Mouse (Mus musculus) myocyte (in vitro differentiated cells): ENCODE measurements around the gene Ssbp2.

Experiments
- CEBPB ChIP-seq: IDR thresholded peaks from 2 replicates; pipeline ENCODE4 v1.6.1; 2011; ENCODE audit warnings: mild to moderate bottlenecking, moderate library complexity; ENCODE audit not compliant: poor library complexity, insufficient read depth, severe bottlenecking
- E2F4 ChIP-seq: IDR thresholded peaks from one replicate; pipeline ENCODE4 v1.6.1; 2011; ENCODE audit warnings: mild to moderate bottlenecking, control low read depth, moderate library complexity; ENCODE audit not compliant: insufficient read depth
- MAX ChIP-seq: IDR thresholded peaks from one replicate; pipeline ENCODE4 v1.6.1; 2011; ENCODE audit warnings: low read depth, mild to moderate bottlenecking, control low read depth
- MYOD1 ChIP-seq, 3 experiments: IDR thresholded peaks; one replicate each; pipeline ENCODE4 v1.6.1; 2011; ENCODE audit warnings: control low read depth in 2 of 3, low read depth in 2 of 3, mild to moderate bottlenecking in 2 of 3, moderate library complexity in 1 of 3; ENCODE audit not compliant: insufficient read length in 2 of 3, control insufficient read depth in 1 of 3
- MYOG ChIP-seq, 3 experiments: IDR thresholded peaks; one replicate each; pipeline ENCODE4 v1.6.1; 2011; ENCODE audit warnings: control low read depth in 2 of 3, low read depth in 2 of 3, mild to moderate bottlenecking in 2 of 3; ENCODE audit not compliant: insufficient read length in 2 of 3, control insufficient read depth in 1 of 3, insufficient read depth in 1 of 3
- POLR2A ChIP-seq: IDR thresholded peaks from one replicate; pipeline ENCODE4 v1.6.1; 2011; ENCODE audit warnings: low read depth, mild to moderate bottlenecking, control low read depth, moderate library complexity; ENCODE audit not compliant: insufficient read length
- POLR2AphosphoS2 ChIP-seq: IDR thresholded peaks from one replicate; pipeline ENCODE4 v1.6.1; 2011; ENCODE audit warnings: low read depth, control low read depth; ENCODE audit not compliant: insufficient read length
- REST ChIP-seq: IDR thresholded peaks from one replicate; pipeline ENCODE4 v1.6.1; 2011; ENCODE audit warnings: mild to moderate bottlenecking, control low read depth, moderate library complexity; ENCODE audit not compliant: insufficient read depth, insufficient read length
- TCF12 ChIP-seq: IDR thresholded peaks from one replicate; pipeline ENCODE4 v1.6.1; 2011; ENCODE audit warnings: mild to moderate bottlenecking, control low read depth; ENCODE audit not compliant: poor library complexity, insufficient read depth, severe bottlenecking

DNA sequence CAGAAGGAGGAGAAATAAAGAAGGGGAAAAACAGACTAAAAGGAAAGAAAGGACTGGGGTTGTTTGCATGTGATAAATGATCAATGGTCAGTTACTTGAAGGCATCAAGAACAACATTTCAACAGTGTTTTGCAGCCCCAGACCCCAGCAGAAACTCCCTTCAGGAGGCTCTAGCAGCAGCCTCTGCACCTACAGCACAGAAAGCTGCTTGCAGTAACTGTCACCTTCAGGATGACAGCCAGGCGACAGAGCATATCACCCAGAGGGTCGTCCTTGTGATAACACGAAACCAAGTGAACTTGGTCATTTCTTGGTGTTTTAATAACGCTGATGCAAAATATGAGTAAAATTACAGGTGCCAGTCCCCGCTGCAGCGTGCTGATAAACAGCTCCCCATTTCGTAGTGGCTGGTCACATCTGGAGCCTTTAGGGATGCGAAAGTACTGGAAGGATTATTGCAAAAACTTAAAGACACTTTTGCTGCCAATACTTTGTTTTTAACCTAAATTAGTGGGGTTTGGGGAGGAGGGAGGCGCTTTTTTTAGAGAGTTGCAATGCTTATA lies 38.6 kb upstream of the Ssbp2 start:
- TF ChIP-seq POLR2AphosphoS2, result no peak
- TF ChIP-seq POLR2A, result no peak
- TF ChIP-seq E2F4, result no peak
- no peak for TF ChIP-seq MAX
- TF ChIP-seq MYOG (IDR thresholded peaks at IDR 0.05; ENCODE audit: control insufficient read depth in 1 of 3, insufficient read depth in 1 of 3, insufficient read length in 2 of 3, low read depth in 2 of 3), result no peak
- TF ChIP-seq CEBPB, result 0 out of 2 replicates have a peak, but pooled peaks have one; percentile 20
- no peak for TF ChIP-seq MYOD1 (IDR thresholded peaks at IDR 0.05; ENCODE audit: control insufficient read depth in 1 of 3, insufficient read length in 2 of 3, low read depth in 2 of 3)
- no peak for TF ChIP-seq TCF12
- no peak for TF ChIP-seq REST
